Mouse (Mus musculus) neural tube, embryonic 11.5 days (tissue): ENCODE data around the gene Arvcf. TPM values are rescaled to one million over a fixed set of nuclear protein-coding genes. Genes with fewer than 3 reads are reported as not detected.
A peak's percentile ranks its signal among the peaks of the same experiment; 100 is the strongest.

Source experiments
- ATAC-seq: fragments of 200-750 bp; cut with Nextera tagmentation; 2 replicates; pipeline ENCODE4 v1.8.0; 2017; ENCODE audit warnings: moderate number of reproducible peaks, mild to moderate bottlenecking, moderate TSS enrichment, moderate library complexity; ENCODE audit not compliant: insufficient read depth, low FRiP score, low TSS enrichment
- DNase-seq: peaks from one replicate; pipeline ENCODE4 v3.0.0-alpha.2; 2015; ENCODE audit warnings: low spot score
- H3K27ac ChIP-seq: fragments of 300-500 bp; sonication (generic); 2 replicates; pipeline ENCODE4 v1.5.1; 2014; ENCODE audit warnings: low read depth, mild to moderate bottlenecking, low read length
- H3K27me3 ChIP-seq: fragments of 300-500 bp; sonication (generic); 2 replicates; pipeline ENCODE4 v1.6.1; 2014; ENCODE audit warnings: mild to moderate bottlenecking, low read length, mixed read lengths; ENCODE audit not compliant: control insufficient read depth, insufficient read depth
- H3K36me3 ChIP-seq: fragments of 300-500 bp; sonication (generic); 2 replicates; pipeline ENCODE4 v1.6.1; 2014; ENCODE audit warnings: mild to moderate bottlenecking, low read length, moderate library complexity, mixed read lengths; ENCODE audit not compliant: control insufficient read depth, insufficient read depth
- H3K4me1 ChIP-seq: fragments of 300-500 bp; sonication (generic); 2 replicates; pipeline ENCODE4 v1.6.1; 2014; ENCODE audit warnings: low read length, mixed read lengths; ENCODE audit not compliant: control insufficient read depth, insufficient read depth
- H3K4me2 ChIP-seq: fragments of 300-500 bp; sonication (generic); 2 replicates; pipeline ENCODE4 v1.6.1; 2014; ENCODE audit warnings: low read depth, mild to moderate bottlenecking, moderate library complexity
- H3K4me3 ChIP-seq: fragments of 300-500 bp; sonication (generic); 2 replicates; pipeline ENCODE4 v1.5.1; 2014; ENCODE audit warnings: low read depth, low read length
- H3K9ac ChIP-seq: fragments of 300-500 bp; sonication (generic); 2 replicates; pipeline ENCODE4 v1.6.1; 2014; ENCODE audit warnings: mild to moderate bottlenecking, low read length
- H3K9me3 ChIP-seq: fragments of 300-500 bp; sonication (generic); 2 replicates; pipeline ENCODE4 v1.6.1; 2016; ENCODE audit warnings: low read length; ENCODE audit not compliant: control insufficient read depth
- whole genome bisulfite sequencing: fragments of 180-500 bp; shearing (Covaris S2); extraction: QIAGEN DNeasy Blood & Tissue Kit; methylation state at CpG from one replicate; pipeline ENCODE4 v1.1.7; 2014; 5-methylcytosine and 5-hydroxymethylcytosine counted together
- polyA plus RNA-seq: library from polyadenylated mRNA; unstranded; fragments of >200 nt; fragmentation: Nextera tagmentation; extraction: Ambion mirVana; gene quantifications from 2 replicates; pipeline ENCODE4 v1.2.1, GENCODE M21; 2014

Arvcf gene
- polyA plus RNA-seq, 1 experiment from 2014 or later: 81.6 TPM

DNA sequence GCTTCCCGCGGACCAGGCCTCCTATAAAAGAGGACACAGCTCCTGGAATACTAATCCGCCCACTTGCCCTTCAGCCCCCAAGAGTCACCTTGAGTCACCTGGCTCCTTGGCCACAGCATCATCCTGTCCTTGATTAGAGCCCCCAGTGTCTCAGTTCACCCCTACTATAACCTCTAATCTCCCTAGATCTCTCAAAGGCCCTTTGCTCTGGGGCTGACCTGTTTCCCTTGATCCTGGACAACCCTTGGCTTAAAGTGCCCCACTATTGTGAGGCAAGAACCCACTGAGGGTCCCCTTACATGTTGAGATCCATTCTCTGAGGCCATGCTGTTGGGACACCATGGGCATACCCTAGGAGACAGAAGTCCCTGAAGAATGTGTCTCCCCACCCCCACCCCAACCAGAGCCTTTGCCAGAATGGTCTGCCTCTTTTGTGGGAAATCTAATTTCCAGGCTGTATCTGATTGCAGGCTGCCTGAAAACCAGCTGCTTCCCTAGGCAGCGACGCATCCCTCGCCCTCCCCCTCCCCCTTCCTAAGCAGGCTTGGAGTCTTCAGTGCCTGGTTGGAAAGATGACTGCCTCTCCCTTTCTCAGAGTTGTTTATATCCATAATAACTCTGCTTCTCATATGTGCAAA is 33.8 kb downstream of the Arvcf start:
- Histone ChIP-seq H3K4me3 (no peak overlapping the region), H3K36me3 (no peaks in the 10 kb centered on the region), H3K27ac (peak overlapping the region; percentile 85), H3K9ac (0 out of 2 replicates have a peak overlapping the region, but pooled peaks have one; percentile 5), H3K9me3 (no peaks in the 10 kb centered on the region), H3K27me3 (no peaks in the 10 kb centered on the region), H3K4me1 (peaks cover 55% of the 10 kb centered on the region), H3K4me2 (no peak overlapping the region)
- ATAC-seq: peak; percentile 60; the same call in 1 of the 2 replicates
- WGBS: 42% methylated on average over 6 of the region's 6 CpGs
- peak; percentile 73 for DNase-seq

GRCm38 (mm10) chr16:18383045-18383726 is 35.2 kb downstream of the Arvcf start:
- Histone ChIP-seq H3K36me3 (no peaks in the 10 kb centered on the region), H3K9ac (no peak overlapping the region), H3K27ac (no peak overlapping the region), H3K4me3 (no peak overlapping the region), H3K9me3 (no peaks in the 10 kb centered on the region), H3K4me2 (no peak overlapping the region), H3K4me1 (peaks cover 62% of the 10 kb centered on the region), H3K27me3 (no peaks in the 10 kb centered on the region)
- no peak for ATAC-seq
- 78% methylated on average over 9 of the region's 9 CpGs for WGBS
- no peak for DNase-seq

- Histone ChIP-seq H3K36me3 (no peaks in the 10 kb centered on the region), H3K9me3 (no peaks in the 10 kb centered on the region), H3K4me3 (no peak overlapping the region), H3K9ac (peak overlapping the region; percentile 26; the same call in 1 of the 2 replicates), H3K27ac (0 out of 2 replicates have a peak overlapping the region, but pooled peaks have one; percentile 34), H3K4me2 (no peak overlapping the region), H3K4me1 (peaks cover 65% of the 10 kb centered on the region), H3K27me3 (no peaks in the 10 kb centered on the region)
- 3% methylated on average over 3 of the region's 3 CpGs for WGBS
- ATAC-seq (no peak), DNase-seq (no peak)
These were observed 35.8 kb downstream of the Arvcf start for GRCm38 (mm10) chr16:18383756-18384155.

DNA sequence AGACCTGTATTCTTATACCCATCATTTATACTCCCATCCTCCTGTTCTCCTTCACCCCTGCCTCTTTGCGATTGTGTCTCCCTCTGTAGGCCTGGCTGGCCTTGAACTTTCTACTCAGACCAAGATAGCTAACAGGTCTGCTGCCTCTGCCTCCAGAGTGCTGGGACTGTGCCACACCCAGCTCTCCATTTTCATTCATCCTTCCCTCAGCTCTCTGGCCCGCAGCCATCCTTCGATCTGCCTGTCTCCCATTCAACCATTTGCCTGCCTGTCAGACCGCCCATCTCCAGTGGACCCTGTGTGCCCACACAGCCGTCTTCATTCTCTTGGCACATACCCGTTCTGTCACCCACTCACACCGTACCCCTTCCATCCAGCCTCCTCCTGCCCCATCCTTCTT is 36.2 kb downstream of the Arvcf start:
- Histone ChIP-seq H3K27ac (0 out of 2 replicates have a peak overlapping the region, but pooled peaks have one; percentile 34), H3K9ac (peak overlapping the region; percentile 26; the same call in 1 of the 2 replicates)
- WGBS: 79% methylated on average over 7 of the region's 7 CpGs

DNA sequence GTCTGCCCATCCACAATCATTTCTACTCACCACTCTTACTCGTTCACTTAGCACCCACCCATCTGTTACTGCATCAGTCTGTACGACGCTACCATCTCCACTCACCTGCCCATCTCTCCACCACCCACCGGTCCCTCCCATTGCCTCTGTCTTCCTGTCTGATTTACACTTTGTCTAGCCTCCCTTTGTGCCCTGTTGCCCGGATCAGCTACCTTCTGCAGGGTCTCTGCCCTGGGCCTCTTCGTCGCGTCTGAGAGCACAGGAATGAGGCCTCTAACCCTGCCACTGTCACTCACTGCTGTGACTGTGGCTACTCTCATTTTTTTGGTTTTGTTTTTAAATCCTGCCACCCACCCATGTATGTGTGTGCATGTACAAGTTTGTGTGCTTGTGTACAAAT is 36.7 kb downstream of the Arvcf start:
- H3K27ac ChIP-seq: no peak overlapping the region
- H3K4me1 ChIP-seq: peaks cover 66% of the 10 kb centered on the region
- H3K9ac ChIP-seq: no peak overlapping the region
- no peak overlapping the region for H3K4me2 ChIP-seq
- 69% methylated on average over 8 of the region's 8 CpGs for WGBS
- H3K36me3 ChIP-seq: no peaks in the 10 kb centered on the region
- H3K9me3 ChIP-seq: no peaks in the 10 kb centered on the region
- ATAC-seq (no peak), DNase-seq (no peak)
- H3K27me3 ChIP-seq: no peaks in the 10 kb centered on the region
- no peak overlapping the region for H3K4me3 ChIP-seq

More for the DNA sequence above, 36.2 kb downstream of the Arvcf start:
- H3K4me3 ChIP-seq: no peak overlapping the region
- DNase-seq: no peak
- peaks cover 67% of the 10 kb centered on the region for H3K4me1 ChIP-seq
- no peak overlapping the region for H3K4me2 ChIP-seq
- no peaks in the 10 kb centered on the region for H3K27me3 ChIP-seq
- H3K9me3 ChIP-seq: no peaks in the 10 kb centered on the region
- H3K36me3 ChIP-seq: no peaks in the 10 kb centered on the region
- ATAC-seq: no peak

- Histone ChIP-seq H3K4me3 (no peak overlapping the region), H3K27me3 (no peaks in the 10 kb centered on the region), H3K4me2 (no peak overlapping the region), H3K4me1 (peaks cover 58% of the 10 kb centered on the region), H3K9ac (no peak overlapping the region), H3K9me3 (no peaks in the 10 kb centered on the region), H3K27ac (no peak overlapping the region), H3K36me3 (no peaks in the 10 kb centered on the region)
- WGBS: 74% methylated on average over 5 of the region's 5 CpGs
- ATAC-seq (no peak), DNase-seq (no peak)
These were observed 37.4 kb downstream of the Arvcf start for GRCm38 (mm10) chr16:18385411-18385810.

GRCm38 (mm10) chr16:18386451-18386850 is 38.5 kb downstream of the Arvcf start:
- Histone ChIP-seq H3K27ac (no peak overlapping the region), H3K9ac (no peak overlapping the region), H3K4me2 (no peak overlapping the region), H3K4me1 (peaks cover 49% of the 10 kb centered on the region), H3K9me3 (no peaks in the 10 kb centered on the region), H3K27me3 (no peaks in the 10 kb centered on the region), H3K36me3 (no peaks in the 10 kb centered on the region), H3K4me3 (no peak overlapping the region)
- DNase-seq (no peak), ATAC-seq (no peak)
- WGBS: 80% methylated on average over 7 of the region's 7 CpGs

DNA sequence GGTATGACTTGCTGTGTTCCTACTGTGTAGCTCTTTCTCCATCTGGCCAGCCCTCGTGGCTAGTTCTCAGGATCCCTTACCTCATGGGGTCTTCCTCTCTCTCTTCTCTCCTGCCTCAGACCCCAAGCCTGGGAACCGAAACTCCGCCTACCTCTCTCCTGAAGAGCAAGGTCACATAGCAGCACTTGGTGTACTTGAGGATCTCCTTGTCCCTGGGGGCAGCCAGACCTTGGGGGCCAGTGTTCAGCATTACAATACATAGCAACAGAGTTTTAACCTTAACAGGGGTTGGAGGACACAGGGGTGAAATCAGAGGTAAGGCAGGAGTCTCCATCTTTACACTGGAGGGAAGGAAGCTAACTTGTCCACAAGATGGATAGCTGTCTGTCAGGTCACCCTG is 39.0 kb downstream of the Arvcf start:
- Histone ChIP-seq H3K27ac (no peak overlapping the region), H3K4me3 (no peak overlapping the region), H3K4me1 (peaks cover 43% of the 10 kb centered on the region), H3K9ac (no peak overlapping the region), H3K9me3 (no peaks in the 10 kb centered on the region), H3K4me2 (no peak overlapping the region), H3K36me3 (no peaks in the 10 kb centered on the region), H3K27me3 (no peaks in the 10 kb centered on the region)
- no peak for ATAC-seq
- DNase-seq: no peak
- WGBS: 66% methylated on average over 3 of the region's 3 CpGs
